Mouse (Mus musculus): Measurements from ENCODE around the gene Hadha. TPM values are rescaled to one million over a fixed set of nuclear protein-coding genes. Genes with fewer than 3 reads are reported as not detected.

Hadha gene
- total RNA-seq, 1 experiment from 2014 or later = 473 TPM

DNA sequence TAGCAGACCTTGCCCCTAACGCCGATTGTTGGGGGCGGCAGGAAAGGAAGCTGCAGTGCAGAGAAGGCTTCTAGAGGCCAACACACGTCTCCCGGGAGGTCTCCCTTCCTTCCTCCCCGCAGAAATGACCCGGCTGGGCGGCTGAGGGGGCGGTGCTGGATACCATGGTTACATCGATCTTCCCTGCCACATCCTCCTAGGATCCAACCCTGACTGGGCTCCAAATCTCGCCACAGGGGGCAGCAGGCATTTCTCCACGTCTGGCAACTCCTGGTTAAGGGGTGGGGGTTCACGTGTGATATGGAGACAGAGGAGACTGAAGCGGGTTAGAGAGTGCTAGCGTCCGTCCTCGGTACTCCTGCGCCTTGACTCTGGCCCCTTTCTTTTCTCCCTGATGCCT lies 43.8 kb downstream of the Hadha start:
- DNase-seq = no peak

DNA sequence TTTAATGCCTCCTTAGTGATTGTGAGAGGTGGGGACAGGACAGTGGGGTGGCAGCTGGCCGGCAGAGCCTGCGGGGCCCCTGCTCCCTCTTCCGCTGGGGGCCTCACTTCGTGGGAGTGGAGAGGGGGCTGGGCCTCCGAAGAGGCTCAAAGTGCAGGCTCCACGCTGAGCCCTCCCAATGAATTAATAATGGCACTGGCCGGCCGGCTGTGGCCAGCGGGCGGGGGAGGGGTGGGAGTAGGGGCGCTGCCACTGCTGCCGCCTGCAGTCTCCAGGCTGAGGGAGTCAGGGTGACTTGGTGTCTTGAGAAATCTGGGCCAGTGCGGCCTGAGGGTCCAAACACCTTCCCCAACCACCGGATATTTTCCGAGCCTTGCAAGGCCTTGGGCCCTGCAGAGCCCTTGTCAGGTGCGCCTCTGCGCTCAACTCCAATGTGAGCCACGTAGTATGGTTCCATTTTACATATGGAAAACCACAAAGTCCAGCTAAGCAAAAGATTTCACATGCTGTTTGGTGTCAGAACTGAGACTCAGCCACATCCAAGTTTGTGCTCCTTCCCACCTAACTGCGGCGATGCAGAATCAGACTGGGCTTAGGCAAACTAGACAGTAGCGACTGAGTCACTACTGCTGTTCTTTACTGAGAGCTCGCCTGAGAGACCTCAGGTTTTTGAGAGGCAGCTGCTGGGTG lies 44.4 kb downstream of the Hadha start:
- DNase-seq = no peak

DNA sequence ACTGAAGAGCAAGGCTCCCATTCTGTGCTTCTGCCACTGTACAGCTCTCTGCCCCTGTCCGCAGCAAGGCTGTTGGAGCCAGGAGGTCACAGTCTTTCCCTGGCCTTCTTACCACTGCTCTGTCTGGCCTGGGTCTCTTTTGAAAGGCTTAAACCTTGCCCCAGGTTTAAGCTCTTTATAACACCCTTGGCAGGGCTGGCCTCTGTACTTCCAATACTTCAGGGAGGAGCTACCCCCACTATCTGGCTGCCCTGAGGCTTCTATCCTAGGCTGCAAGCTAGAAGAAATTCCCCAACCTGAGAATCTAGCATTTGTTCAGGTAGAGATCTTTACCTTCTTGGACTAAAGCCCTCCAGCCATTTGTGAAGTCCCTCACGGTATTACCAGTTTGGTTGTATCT lies 45.1 kb downstream of the Hadha start:
- DNase-seq = no peak

DNA sequence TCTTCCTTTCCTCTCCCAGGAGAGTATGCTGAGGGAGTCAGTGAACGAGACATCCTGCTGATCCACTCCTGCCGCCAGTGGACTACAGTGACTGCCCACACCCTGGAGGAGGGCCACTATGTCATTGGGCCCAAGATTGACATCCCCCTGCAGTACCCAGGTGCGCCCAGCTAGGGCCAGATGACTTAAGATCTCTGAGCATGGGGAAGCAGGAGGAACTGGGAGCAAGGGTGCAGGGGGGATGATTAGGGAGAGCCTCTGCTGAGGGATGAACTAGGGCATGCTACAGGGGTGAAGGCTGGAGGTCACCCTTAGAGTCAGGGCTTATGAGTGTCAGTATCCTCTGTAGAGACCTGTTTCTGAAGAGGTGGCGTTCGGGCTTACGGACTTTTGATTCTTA lies 46.7 kb downstream of the Hadha start:
- DNase-seq = no peak

DNA sequence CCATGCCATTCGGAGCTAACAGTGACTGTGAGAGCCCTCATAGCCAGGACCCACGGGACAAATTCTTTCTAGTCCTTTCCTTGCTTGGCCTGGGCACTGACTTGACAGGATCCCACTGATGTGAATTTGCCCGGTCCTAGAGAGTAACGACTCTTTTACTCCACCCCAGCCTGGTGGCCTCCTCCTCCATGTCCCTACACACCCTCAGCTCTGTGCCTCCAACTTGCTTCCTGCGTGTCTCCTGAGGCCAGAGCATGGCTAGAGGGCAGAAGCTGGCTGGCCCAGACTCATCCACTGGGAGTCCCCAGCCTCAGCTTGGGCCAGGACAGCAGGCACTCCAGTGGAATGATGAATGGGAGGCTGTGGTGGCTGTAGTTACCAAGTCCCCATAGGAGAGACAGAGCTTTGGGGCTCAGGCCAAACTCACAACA lies 47.3 kb downstream of the Hadha start:
- DNase-seq = no peak

DNA sequence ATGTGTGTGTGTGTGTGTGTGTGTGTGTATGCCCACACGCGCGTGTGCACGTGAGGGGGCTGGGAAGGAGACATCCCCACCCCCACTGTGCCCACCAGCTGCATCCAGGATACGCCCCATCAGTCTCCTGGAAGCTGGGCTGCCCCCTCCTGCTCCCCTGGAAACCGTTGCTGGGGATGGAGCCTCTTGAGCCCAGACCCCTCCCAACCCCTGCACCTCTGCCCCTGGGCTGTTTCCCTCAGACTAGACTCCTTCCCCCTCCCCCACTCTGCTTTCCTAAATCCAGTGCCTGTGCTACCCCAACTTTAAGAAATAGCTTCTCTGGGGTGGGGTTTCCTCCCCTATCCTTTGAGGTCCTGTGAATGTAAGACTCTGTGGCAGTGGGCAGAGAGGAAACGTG lies 47.8 kb downstream of the Hadha start:
- DNase-seq = no peak

DNA sequence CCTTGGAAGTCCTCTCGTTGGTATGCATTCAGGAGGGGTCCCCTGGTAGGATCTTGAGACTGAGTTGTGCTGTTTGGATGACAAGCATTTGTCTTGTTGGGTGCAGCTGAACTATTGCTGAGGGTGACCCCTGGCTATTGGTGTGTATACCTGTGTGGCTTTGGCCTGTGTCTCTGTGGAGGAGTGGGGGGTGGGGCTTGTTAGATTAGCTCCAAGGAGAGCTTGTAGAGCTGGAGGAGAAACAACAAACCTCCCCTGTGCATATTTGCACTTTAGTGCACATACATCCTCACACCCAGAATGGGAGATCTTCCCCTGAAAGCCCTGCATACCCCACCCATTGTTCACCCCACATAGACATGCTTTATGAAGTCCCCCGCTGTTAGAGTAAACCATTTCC lies 48.2 kb downstream of the Hadha start:
- DNase-seq = no peak

DNA sequence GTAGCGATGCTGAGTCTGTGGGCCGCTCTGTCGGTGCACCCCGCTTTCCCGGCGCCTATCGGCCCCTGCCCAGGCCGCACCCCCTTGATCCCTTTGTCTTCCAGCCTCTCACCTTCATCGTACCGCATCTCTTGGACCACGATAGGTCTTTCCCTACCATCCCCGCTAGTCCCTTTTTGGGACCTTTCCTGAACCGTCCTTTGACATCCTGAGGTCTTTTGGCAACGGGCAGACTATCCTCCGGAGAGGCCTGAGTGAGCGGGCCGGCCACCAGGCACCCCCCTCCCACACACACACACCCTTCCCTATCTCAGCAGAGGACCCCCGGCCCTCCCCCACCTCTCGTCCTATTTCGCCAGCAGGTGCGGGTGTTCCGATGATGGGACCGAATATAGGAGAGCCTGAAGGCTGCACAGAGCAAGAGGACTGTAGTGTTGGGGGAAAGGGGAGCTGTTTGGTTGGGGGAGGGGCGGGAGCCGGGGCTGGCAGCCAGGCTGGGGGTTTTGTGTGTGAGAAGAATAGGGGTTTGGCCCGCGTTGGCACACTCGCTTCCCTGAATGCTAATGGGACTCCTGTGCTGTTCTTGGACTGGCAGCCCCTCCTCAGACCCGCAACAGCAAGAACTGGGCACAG lies 49.2 kb downstream of the Hadha start, which contains the start of gene 3110082J24Rik:
3110082J24Rik (minus strand) TSS at position 419 of the 633 bp plus-strand sequence.
- no peak for DNase-seq

DNA sequence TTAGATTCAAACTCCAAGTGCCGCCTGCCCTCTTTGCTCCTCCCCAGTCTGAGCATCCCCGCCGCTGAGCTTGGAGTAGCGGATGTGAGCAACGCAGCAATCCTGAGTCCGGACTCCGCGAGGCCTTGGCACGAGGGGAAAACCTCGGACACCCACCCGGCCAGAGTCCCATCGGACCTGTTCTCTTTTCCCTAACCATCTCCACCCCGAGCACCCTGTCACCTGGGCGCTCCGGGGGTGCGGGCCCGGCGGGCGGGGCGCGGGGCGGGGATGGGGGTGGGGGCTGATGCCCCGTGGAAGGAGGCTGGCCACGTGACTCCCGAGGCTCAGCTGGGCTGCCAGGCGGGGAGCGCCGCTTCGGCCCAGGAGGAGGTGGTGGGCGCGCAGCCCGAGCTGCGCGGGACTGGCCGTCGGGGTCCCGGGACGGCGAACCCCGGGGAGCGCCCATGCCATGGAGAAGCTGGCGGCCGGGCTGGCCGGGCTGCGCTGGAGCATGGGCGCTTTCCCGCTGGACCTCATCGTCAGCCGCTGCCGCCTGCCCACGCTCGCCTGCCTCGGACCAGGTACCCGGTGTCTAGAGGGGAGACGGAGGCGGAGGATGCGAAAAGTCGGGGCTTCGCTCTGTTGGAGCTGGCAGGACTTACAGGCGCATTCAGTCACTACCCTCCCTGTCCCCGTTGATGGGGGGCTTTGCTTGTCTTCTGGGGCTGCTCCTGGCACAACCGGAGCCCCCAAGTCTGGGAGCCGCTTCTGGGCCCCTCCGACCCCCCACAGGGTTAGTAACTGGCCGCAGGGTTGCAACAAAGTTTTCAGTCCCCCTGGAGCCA lies 49.9 kb downstream of the Hadha start, which contains the start of gene Garem2:
Garem2 (plus strand) TSS at position 321 of the 827 bp plus-strand sequence.
- peak; percentile 35 for DNase-seq

DNA sequence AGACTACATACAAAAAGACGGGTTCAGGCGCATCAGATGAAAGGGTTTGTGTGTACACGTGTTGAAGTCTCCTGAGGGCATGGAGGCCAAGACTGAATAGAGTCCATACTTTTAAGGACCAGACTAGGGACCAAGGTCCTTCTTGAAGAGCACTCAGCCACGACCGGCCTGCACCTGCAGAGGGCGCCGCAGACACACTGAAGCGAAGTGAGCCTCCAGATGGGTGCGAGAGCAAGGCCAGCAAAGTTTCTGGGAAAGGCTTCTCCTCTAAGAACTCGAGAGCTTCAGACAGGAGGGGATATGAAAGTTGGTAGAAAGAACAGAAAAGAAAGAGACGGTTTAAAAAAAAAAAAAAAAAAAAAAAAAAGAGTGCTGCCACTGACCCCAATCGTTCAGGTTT lies 50.6 kb downstream of the Hadha start:
- peak; percentile 71 for DNase-seq

DNA sequence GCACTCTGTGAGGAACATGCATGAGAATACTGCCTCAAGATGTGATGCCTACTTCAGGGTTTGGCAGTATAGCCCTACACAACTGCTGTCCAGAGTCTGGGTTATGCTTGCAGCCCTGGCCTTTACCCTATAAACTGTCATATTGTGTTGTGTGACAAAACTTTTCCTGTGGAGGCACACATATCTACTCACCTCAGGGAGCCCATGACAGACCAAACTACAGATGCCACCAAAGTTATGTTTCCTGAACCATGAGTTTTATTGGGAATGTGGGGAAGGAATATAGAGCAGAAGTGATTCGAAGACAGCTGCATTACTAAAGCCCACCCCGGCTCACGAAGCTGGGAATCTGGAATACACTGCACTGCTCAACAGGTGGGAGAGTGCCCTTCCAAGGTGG lies 51.6 kb downstream of the Hadha start:
- no peak for DNase-seq

DNA sequence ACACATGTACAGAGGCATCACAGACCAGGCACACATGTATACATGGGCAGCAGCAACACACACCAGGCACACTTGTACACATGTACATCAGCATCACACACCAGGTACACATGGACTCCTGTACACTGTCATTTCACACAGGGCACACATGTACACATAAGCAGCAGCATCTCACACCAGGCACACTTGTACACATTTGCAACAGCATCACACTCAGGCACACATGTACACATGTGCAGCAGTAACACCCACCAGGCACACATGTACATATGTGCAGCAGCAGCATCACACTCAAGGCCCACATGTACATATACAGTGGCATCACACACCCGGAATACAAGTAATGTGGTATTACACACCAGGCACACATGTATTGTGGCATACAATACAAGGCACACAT lies 56.7 kb downstream of the Hadha start:
- DNase-seq = no peak

DNA sequence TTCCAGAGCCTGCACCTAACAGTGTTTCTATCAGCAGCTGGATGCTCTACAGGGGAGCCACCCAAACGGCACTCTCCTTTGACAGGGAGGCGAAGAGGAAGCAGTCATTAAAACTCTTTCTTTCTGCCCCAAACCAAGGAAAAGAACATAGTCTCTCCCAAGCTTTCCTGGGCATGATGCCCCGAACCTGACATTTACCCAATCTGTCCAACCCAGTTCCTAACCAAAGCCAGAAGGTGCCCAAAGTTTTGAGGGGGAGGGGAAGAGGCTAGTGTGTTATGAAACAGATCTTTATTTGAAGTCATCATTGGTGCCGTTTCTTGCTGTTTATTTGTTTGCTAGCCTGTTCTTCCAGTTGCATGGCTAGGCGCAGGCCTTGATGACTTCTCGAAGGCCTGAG lies 59.2 kb downstream of the Hadha start:
- no peak for DNase-seq

DNA sequence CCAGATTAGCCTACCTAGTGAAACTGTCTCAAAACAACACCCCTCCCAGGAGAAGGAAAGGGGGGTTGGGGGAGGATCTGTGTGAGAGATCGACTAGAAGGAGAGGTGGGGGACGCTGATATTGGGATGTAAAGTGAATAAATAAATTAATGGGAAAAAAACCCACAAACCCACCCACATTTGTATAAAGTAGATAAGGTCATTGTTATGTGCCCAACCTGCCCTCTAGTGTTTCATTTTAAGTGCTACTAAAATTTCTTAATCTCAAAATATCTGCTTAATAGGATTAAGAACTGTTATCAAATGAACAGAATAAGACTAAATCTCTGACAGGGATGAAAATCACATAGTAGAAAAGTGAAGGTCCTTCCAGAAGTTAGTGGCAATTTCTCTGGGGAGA lies 60.6 kb downstream of the Hadha start:
- DNase-seq = no peak

DNA sequence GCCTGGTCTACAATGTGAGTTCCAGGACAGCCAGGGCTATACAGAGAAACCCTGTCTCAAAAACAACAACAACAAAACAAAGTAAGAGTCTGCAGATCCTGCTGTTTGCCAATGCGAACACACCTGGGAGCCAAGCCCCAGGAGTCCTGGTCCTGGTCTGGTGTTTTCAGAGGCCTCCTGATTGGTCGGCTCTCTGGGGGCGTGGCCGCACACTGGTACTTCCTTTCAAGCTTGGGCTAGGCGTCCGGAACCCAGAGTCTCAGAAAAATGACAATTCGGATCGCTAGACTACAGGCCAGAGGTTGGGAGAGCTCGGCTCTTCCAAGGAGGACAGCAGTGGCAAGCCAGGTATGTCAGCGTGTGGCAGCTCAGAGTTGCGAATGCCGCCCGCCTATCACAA lies 62.3 kb downstream of the Hadha start:
- no peak for DNase-seq

DNA sequence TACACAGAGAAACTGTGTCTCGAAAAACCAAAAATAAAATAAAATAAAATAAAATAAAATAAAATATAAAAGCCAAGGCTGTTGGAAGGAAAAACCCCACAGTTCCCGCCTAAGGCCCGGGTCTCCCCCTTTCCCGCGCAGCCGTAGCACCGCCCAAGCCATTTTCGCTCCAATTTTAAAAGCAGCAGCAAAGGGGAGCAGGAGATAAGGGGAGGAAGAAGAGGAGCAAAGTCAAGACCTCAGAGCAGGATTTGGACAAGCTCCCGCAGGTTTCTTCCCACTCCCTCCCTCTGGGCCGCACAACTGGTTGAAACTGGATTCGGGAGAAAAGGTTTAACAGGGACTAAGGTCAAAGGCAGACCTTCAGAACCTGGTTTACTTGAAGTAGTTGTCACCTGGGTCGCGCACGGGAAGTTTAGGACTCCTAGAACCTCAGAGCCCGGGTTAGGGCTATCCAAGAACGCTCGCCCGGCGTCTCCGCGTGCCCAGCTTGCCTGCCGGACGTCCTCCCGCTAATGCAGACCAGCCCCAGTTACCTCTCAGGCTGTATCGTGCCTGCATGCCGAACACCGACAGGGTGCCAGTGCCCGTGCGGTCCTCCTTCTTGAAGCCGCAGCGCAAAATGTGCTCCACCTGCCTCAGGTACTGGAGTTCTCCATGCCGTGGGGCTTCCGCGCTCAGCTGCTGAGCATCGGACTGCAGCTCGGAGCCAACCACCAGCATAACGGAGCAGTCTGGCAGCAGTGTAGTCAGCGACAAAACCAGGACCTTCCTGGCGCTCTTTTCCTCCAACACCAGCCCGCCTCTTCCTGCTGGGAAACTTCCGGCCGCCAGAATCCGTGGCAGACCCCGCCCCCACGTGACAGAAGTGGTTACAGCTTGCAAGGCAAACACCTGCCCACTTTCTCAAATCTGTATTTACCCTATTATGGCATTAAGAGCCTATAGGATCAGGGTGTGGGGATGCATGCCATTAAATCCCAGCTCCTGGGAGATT lies 81.8 kb downstream of the Hadha start, which contains the start of gene Tyms:
Tyms (minus strand) TSS at position 793 of the 997 bp plus-strand sequence.
- DNase-seq = peak; percentile 80

DNA sequence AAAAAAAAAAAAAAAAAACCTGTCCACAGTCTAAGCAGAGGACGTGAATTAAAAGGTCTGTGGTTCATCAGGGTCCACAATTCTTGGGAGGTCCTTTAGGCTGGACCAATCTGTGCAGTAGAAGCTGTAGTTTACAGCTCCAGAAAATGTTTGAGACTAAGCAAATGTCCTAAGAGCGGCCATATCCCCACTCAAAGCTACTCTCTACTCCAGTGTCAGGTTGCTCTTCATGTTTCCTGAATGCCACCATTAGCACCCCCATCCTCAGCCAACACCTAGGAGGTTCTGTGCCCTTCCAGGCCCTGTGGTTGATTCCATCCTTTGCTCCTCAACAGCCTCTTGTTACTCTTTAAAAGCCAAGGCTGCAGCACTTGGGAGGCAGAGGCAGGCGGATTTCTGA lies 82.6 kb downstream of the Hadha start:
- no peak for DNase-seq

DNA sequence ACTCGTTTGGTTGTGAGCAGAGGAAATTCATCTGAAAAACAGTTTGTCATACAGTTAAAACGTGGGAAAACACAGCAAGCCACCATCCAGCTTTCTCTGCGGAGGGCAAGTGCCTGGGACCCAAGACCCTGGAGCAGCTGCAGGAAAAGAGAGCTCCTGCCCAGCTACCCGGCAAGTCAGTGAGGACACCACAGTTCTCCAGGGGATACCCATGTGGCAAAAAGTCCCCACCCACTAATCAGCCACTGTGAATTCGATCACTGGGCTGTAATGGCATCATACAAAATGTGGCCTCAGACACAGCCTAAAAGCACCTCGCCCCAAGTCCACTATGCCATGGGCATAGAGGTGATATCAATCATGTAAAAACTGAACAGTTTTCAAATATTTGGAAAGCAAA lies 83.3 kb downstream of the Hadha start:
- DNase-seq = no peak

All from adrenal gland, postnatal 25 days (tissue).